Mouse (Mus musculus) liver, embryonic 11.5 days (tissue): ENCODE results near the gene Adh1. TPM values are rescaled to one million over a fixed set of nuclear protein-coding genes. Genes with fewer than 3 reads are reported as not detected.

ENCODE experiments used
- ATAC-seq: fragments of 200-750 bp; cut with Nextera tagmentation; replicated peaks from 2 replicates; pipeline ENCODE4 v1.8.0; 2017; ENCODE audit warnings: moderate number of reproducible peaks, mild to moderate bottlenecking, moderate TSS enrichment, moderate library complexity; ENCODE audit not compliant: low FRiP score
- DNase-seq: peaks from one replicate; pipeline ENCODE4 v3.0.0-alpha.2; 2017; ENCODE audit warnings: low spot score
- H3K27ac ChIP-seq: fragments of 300-500 bp; sonication (generic); 2 replicates; pipeline ENCODE4 v1.5.1; 2014; ENCODE audit warnings: mild to moderate bottlenecking, low read depth, low read length, control low read depth
- H3K27me3 ChIP-seq: fragments of 300-500 bp; sonication (generic); replicated peaks from 2 replicates; pipeline ENCODE4 v1.6.1; 2014; ENCODE audit warnings: low read length, mixed read lengths; ENCODE audit not compliant: control insufficient read depth, insufficient read depth
- H3K36me3 ChIP-seq: fragments of 300-500 bp; sonication (generic); 2 replicates; pipeline ENCODE4 v1.6.1; 2014; ENCODE audit warnings: mild to moderate bottlenecking, low read length, moderate library complexity, mixed read lengths; ENCODE audit not compliant: control insufficient read depth, insufficient read depth
- H3K4me1 ChIP-seq: fragments of 300-500 bp; sonication (generic); replicated peaks from 2 replicates; pipeline ENCODE4 v1.6.1; 2014; ENCODE audit warnings: low read length, mixed read lengths; ENCODE audit not compliant: control insufficient read depth, insufficient read depth
- H3K4me2 ChIP-seq: fragments of 300-500 bp; sonication (generic); 2 replicates; pipeline ENCODE4 v1.6.1; 2014; ENCODE audit warnings: mild to moderate bottlenecking, control low read depth, moderate library complexity
- H3K4me3 ChIP-seq: fragments of 300-500 bp; sonication (generic); 2 replicates; pipeline ENCODE4 v1.5.1; 2014; ENCODE audit warnings: low read depth, low read length, control low read depth
- H3K9ac ChIP-seq: fragments of 300-500 bp; sonication (generic); 2 replicates; pipeline ENCODE4 v1.6.1; 2014; ENCODE audit warnings: low read depth, low read length, control low read depth
- H3K9me3 ChIP-seq: fragments of 300-500 bp; sonication (generic); 2 replicates; pipeline ENCODE4 v1.6.1; 2016; ENCODE audit warnings: low read length, inconsistent platforms, mixed read lengths; ENCODE audit not compliant: control insufficient read depth
- WGBS: fragments of 180-500 bp; shearing (Covaris S2); extraction: QIAGEN DNeasy Blood & Tissue Kit; methylation state at CpG from one replicate; pipeline ENCODE4 v1.1.7; 2014; 5-methylcytosine and 5-hydroxymethylcytosine counted together
- polyA plus RNA-seq: library from polyadenylated mRNA; unstranded; fragments of >200 nt; fragmentation: Nextera tagmentation; extraction: Ambion mirVana; gene quantifications from 2 replicates; pipeline ENCODE4 v1.2.1, GENCODE M21; 2014

The Adh1 gene
- polyA plus RNA-seq, 1 experiment from 2014 or later, result 1.4 TPM

DNA sequence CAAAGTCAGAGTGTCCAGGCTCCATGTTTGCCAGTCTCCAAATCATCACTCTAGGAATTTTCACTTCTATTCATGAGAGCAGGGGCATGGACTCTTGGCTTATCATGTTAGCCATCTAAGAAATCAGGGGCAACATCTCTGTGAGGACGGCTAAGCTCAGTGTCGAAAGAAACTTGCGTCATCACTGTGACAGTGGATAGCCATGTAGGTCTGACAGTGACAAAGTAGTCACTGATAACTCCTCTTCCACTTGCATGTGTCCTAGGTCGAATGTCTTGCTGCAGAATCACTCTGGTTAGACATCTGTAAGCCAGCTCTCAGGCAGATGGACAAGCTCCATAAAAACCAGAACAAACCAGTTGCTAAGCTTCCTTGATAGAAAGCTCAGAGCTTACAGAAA lies 1.8 kb downstream of the Adh1 start:
- ATAC-seq, result no peak
- no peak overlapping the region for H3K4me3 ChIP-seq
- H3K9me3 ChIP-seq, result no peaks in the 10 kb centered on the region
- no peaks in the 10 kb centered on the region for H3K36me3 ChIP-seq
- 38% methylated on average over 4 of the region's 4 CpGs for WGBS
- no peak overlapping the region for H3K27ac ChIP-seq
- DNase-seq, result no peak
- no peaks in the 10 kb centered on the region for H3K4me1 ChIP-seq
- H3K27me3 ChIP-seq, result no peaks in the 10 kb centered on the region
- H3K9ac ChIP-seq, result no peak overlapping the region
- H3K4me2 ChIP-seq, result no peak overlapping the region

GRCm38 (mm10) chr3:138263154-138263930 lies 2.6 kb downstream of the Adh1 start:
- DNase-seq (no peak), ATAC-seq (no peak)
- no peak overlapping the region for H3K4me3 ChIP-seq
- H3K4me2 ChIP-seq, result no peak overlapping the region
- H3K9ac ChIP-seq, result no peak overlapping the region
- H3K36me3 ChIP-seq, result no peaks in the 10 kb centered on the region
- no peaks in the 10 kb centered on the region for H3K27me3 ChIP-seq
- H3K27ac ChIP-seq, result no peak overlapping the region
- H3K9me3 ChIP-seq, result no peaks in the 10 kb centered on the region
- WGBS, result 68% methylated on average over 5 of the region's 5 CpGs
- H3K4me1 ChIP-seq, result no peaks in the 10 kb centered on the region

- ATAC-seq, result no peak
- Histone ChIP-seq H3K4me3 (no peak overlapping the region), H3K9me3 (no peaks in the 10 kb centered on the region), H3K4me1 (no peaks in the 10 kb centered on the region), H3K27ac (no peak overlapping the region), H3K36me3 (no peaks in the 10 kb centered on the region), H3K4me2 (no peak overlapping the region), H3K9ac (no peak overlapping the region), H3K27me3 (no peaks in the 10 kb centered on the region)
- DNase-seq, result no peak
- 83% methylated on average over 3 of the region's 3 CpGs for WGBS
These were observed 3.9 kb downstream of the Adh1 start for GRCm38 (mm10) chr3:138264648-138265047.

GRCm38 (mm10) chr3:138270507-138270906 lies 9.7 kb downstream of the Adh1 start:
- no peak for ATAC-seq
- no peak overlapping the region for H3K4me2 ChIP-seq
- H3K36me3 ChIP-seq, result no peaks in the 10 kb centered on the region
- DNase-seq, result no peak
- H3K27ac ChIP-seq, result no peak overlapping the region
- H3K9me3 ChIP-seq, result no peaks in the 10 kb centered on the region
- no peaks in the 10 kb centered on the region for H3K27me3 ChIP-seq
- no peak overlapping the region for H3K9ac ChIP-seq
- WGBS, result 23% methylated on average over 1 of the region's 1 CpGs
- H3K4me3 ChIP-seq, result no peak overlapping the region
- no peaks in the 10 kb centered on the region for H3K4me1 ChIP-seq

DNA sequence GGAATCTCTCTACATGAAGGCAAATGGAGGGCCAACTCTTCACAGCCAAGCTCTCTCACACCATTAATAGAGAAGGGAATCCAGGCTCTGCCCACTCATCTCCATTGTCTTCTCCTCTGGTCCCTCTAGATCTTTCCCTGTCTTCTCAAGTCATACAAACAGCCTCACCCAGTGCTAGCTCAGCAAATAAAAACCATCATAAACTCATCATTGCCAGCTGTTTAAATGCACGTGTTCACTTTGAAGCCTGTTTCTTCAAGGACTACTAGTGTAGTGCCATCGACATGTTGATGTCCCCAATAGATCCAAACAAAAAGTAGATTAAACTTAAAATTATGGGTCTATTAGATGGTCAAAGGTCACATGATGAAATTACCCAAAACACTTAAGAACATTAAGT lies 10.5 kb downstream of the Adh1 start:
- DNase-seq (no peak), ATAC-seq (no peak)
- no peaks in the 10 kb centered on the region for H3K27me3 ChIP-seq
- no peak overlapping the region for H3K9ac ChIP-seq
- 85% methylated on average over 2 of the region's 2 CpGs for WGBS
- no peaks in the 10 kb centered on the region for H3K9me3 ChIP-seq
- no peak overlapping the region for H3K4me3 ChIP-seq
- H3K4me1 ChIP-seq, result no peaks in the 10 kb centered on the region
- no peak overlapping the region for H3K4me2 ChIP-seq
- H3K36me3 ChIP-seq, result no peaks in the 10 kb centered on the region
- no peak overlapping the region for H3K27ac ChIP-seq

GRCm38 (mm10) chr3:138273080-138273479 lies 12.3 kb downstream of the Adh1 start:
- H3K4me3 ChIP-seq, result no peak overlapping the region
- no peaks in the 10 kb centered on the region for H3K9me3 ChIP-seq
- DNase-seq (no peak), ATAC-seq (no peak)
- no peak overlapping the region for H3K4me2 ChIP-seq
- no peak overlapping the region for H3K9ac ChIP-seq
- no peaks in the 10 kb centered on the region for H3K4me1 ChIP-seq
- no peaks in the 10 kb centered on the region for H3K27me3 ChIP-seq
- WGBS, result 74% methylated on average over 7 of the region's 7 CpGs
- H3K36me3 ChIP-seq, result no peaks in the 10 kb centered on the region
- no peak overlapping the region for H3K27ac ChIP-seq

- 70% methylated on average over 3 of the region's 3 CpGs for WGBS
- no peaks in the 10 kb centered on the region for H3K4me1 ChIP-seq
- DNase-seq, result no peak
- no peak overlapping the region for H3K4me3 ChIP-seq
- H3K27ac ChIP-seq, result no peak overlapping the region
- H3K9ac ChIP-seq, result no peak overlapping the region
- H3K27me3 ChIP-seq, result no peaks in the 10 kb centered on the region
- no peak for ATAC-seq
- H3K4me2 ChIP-seq, result no peak overlapping the region
- H3K9me3 ChIP-seq, result no peaks in the 10 kb centered on the region
- no peaks in the 10 kb centered on the region for H3K36me3 ChIP-seq
These were observed 14.3 kb downstream of the Adh1 start for GRCm38 (mm10) chr3:138275100-138275499.

GRCm38 (mm10) chr3:138282556-138282955 lies 21.8 kb downstream of the Adh1 start:
- ATAC-seq (no peak), DNase-seq (no peak)
- Histone ChIP-seq H3K9ac (no peak overlapping the region), H3K4me1 (no peaks in the 10 kb centered on the region), H3K27me3 (no peaks in the 10 kb centered on the region), H3K4me3 (no peak overlapping the region), H3K27ac (no peak overlapping the region), H3K36me3 (no peaks in the 10 kb centered on the region), H3K4me2 (no peak overlapping the region), H3K9me3 (no peaks in the 10 kb centered on the region)
- WGBS, result 89% methylated on average over 9 of the region's 9 CpGs

DNA sequence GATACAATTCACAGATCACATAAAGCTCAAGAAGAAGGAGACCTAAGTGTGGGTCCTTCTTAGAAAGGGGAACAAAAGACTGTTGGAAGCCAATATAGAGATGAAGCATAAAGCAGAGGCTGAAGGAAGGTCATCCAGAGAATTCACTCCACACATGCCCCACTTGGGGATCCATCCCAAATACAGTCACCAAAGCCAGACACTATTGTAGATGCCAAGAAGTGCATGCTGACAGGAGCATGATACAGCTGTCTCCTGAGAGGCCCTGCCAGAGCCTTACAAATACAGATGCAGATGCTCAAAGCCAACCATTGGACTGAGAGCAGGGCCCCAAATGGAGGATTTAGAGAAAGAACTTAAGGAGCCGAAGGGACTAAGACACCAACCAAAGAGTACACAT lies 23.0 kb downstream of the Adh1 start:
- ATAC-seq (no peak), DNase-seq (no peak)
- WGBS, result 79% methylated on average over 1 of the region's 1 CpGs
- Histone ChIP-seq H3K36me3 (no peaks in the 10 kb centered on the region), H3K9me3 (no peaks in the 10 kb centered on the region), H3K9ac (no peak overlapping the region), H3K27ac (no peak overlapping the region), H3K4me2 (no peak overlapping the region), H3K27me3 (no peaks in the 10 kb centered on the region), H3K4me1 (no peaks in the 10 kb centered on the region), H3K4me3 (no peak overlapping the region)
